In the genomic region with DNA sequence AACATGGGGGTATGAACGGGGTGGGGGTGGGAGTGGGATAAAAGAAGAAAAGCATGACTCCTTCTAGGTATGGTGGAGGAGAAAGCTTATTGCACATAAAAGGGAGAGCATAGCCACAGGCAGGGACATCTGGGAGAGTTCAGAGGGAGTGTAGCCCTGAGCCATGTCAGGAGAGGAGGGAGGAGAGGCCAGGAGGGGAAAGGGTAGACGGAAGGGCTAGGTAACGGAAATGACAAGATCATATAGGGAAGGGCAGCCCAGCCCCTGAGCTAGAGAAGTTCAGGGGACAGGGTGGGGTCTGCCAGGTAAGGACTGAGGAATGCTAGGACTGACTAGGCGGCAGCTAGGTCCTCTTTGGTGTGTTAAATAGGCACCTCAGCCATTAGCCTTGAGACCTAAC, we compare ENCODE assay signal across 24 mouse cellular contexts. TPM values are rescaled to one million over a fixed set of nuclear protein-coding genes. Genes with fewer than 3 reads are reported as not detected.
DNase-seq lines count a peak whose midpoint lies in the region; ATAC-seq and TF ChIP-seq lines count a peak whose summit lies in the region.
"Had no signal": no experiment of that assay in that cellular context is flagged by ENCODE, and none has a peak within 500 bp of the region (broad histone marks: within the 10 kb centered on the region; RNA-seq: fewer than 3 reads in every experiment).

No protein-coding gene starts in this region.

- no peaks in the 10 kb centered on the region for H3K27me3 ChIP-seq in kidney, embryonic 16.5 days (ENCODE audit: insufficient read depth, low read length)
- no peaks in the 10 kb centered on the region for H3K27me3 ChIP-seq in kidney, adult 2 months (replicated peaks; ENCODE audit: control insufficient read depth, insufficient read depth, low read length)
- H3K27me3 ChIP-seq in embryonic facial prominence, embryonic 10.5 days (replicated peaks; ENCODE audit: low read depth, poor library complexity, severe bottlenecking): peaks cover 27% of the 10 kb centered on the region
- H3K27me3 ChIP-seq in stomach, embryonic 14.5 days (ENCODE audit: control insufficient read depth, insufficient read depth, low read length): no peaks in the 10 kb centered on the region
- H3K27me3 ChIP-seq: embryonic facial prominence, embryonic 15.5 days had no signal

- no peak overlapping the region for H3K4me3 ChIP-seq in kidney, embryonic 16.5 days (ENCODE audit: low read length)
- no peak overlapping the region for H3K4me3 ChIP-seq in kidney, adult 2 months (ENCODE audit: insufficient read depth, low read depth, low read length)
- H3K4me3 ChIP-seq in embryonic facial prominence, embryonic 10.5 days: no peak overlapping the region
- H3K4me3 ChIP-seq in stomach, embryonic 14.5 days (ENCODE audit: low read depth, low read length): no peak overlapping the region
- H3K4me3 ChIP-seq: embryonic facial prominence, embryonic 15.5 days; forebrain, embryonic 13.5 days; heart, embryonic 13.5 days; liver, embryonic 12.5 days; midbrain, embryonic 15.5 days; neural tube, embryonic 15.5 days had no signal

- no peak for TF ChIP-seq CTCF in kidney, adult 2 months (conservative IDR thresholded peaks at IDR 0.05; ENCODE audit: insufficient read depth, insufficient read length, low read depth, low read length)

- H3K4me2 ChIP-seq in kidney, embryonic 16.5 days (replicated peaks; ENCODE audit: low read depth, low read length): no peak overlapping the region
- H3K4me2 ChIP-seq in stomach, embryonic 14.5 days (replicated peaks; ENCODE audit: low read depth, low read length): no peak overlapping the region
- H3K4me2 ChIP-seq: embryonic facial prominence, embryonic 15.5 days; forebrain, embryonic 13.5 days; heart, embryonic 13.5 days; liver, embryonic 12.5 days; midbrain, embryonic 15.5 days; neural tube, embryonic 15.5 days had no signal

- no peak for TF ChIP-seq POLR2A in kidney, adult 2 months (IDR thresholded peaks at IDR 0.05; ENCODE audit: low read depth, low read length)

- ATAC-seq in kidney, embryonic 16.5 days (ENCODE audit: low FRiP score, low TSS enrichment): peak; percentile 59
- peak; percentile 37; the same call in 1 of the 2 replicates for ATAC-seq in stomach, embryonic 14.5 days (ENCODE audit: insufficient number of reproducible peaks, insufficient read depth, low FRiP score, low read depth)
- ATAC-seq: CD4-positive, CD25-positive, alpha-beta regulatory T cell, adult 4 months; forebrain, embryonic 13.5 days; hindbrain, embryonic 16.5 days; liver, embryonic 12.5 days; liver, postnatal 0 days; lung, postnatal 0 days; midbrain, embryonic 15.5 days had no signal

- 38% methylated on average over 4 of the region's 4 CpGs for WGBS in kidney, embryonic 16.5 days
- WGBS in kidney, adult 2 months: 74% methylated on average over 4 of the region's 4 CpGs
- 73% methylated on average over 4 of the region's 4 CpGs for WGBS in embryonic facial prominence, embryonic 10.5 days
- WGBS in stomach, embryonic 14.5 days: 53% methylated on average over 4 of the region's 4 CpGs

- no peak overlapping the region for H3K9ac ChIP-seq in kidney, embryonic 16.5 days (replicated peaks; ENCODE audit: low read length)
- no peak overlapping the region for H3K9ac ChIP-seq in stomach, embryonic 14.5 days (replicated peaks; ENCODE audit: low read depth, low read length)
- H3K9ac ChIP-seq: embryonic facial prominence, embryonic 15.5 days; forebrain, embryonic 13.5 days; heart, embryonic 13.5 days; liver, embryonic 12.5 days; liver, postnatal 0 days; midbrain, embryonic 15.5 days; neural tube, embryonic 15.5 days had no signal

- peaks cover 35% of the 10 kb centered on the region for H3K4me1 ChIP-seq in kidney, embryonic 16.5 days (ENCODE audit: insufficient read depth, low read length)
- 0 out of 2 replicates have a peak, but pooled peaks cover 3% of the 10 kb centered on the region for H3K4me1 ChIP-seq in kidney, adult 2 months (ENCODE audit: control insufficient read depth, insufficient read depth, low read length)
- peaks cover 33% of the 10 kb centered on the region for H3K4me1 ChIP-seq in embryonic facial prominence, embryonic 10.5 days
- H3K4me1 ChIP-seq in stomach, embryonic 14.5 days (ENCODE audit: control insufficient read depth, insufficient read depth, low read length): peaks cover 14% of the 10 kb centered on the region
- H3K4me1 ChIP-seq: forebrain, embryonic 13.5 days; liver, embryonic 12.5 days; midbrain, embryonic 15.5 days; neural tube, embryonic 15.5 days had no signal

- peak overlapping the region; percentile 83 for H3K27ac ChIP-seq in kidney, embryonic 16.5 days (ENCODE audit: low read length)
- no peak overlapping the region for H3K27ac ChIP-seq in kidney, adult 2 months (ENCODE audit: insufficient read depth, low read depth, low read length)
- 0 out of 2 replicates have a peak overlapping the region, but pooled peaks have one; percentile 32 for H3K27ac ChIP-seq in embryonic facial prominence, embryonic 10.5 days (replicated peaks)
- no peak overlapping the region for H3K27ac ChIP-seq in stomach, embryonic 14.5 days (ENCODE audit: low read length)
- H3K27ac ChIP-seq: embryonic facial prominence, embryonic 15.5 days; forebrain, embryonic 13.5 days; heart, embryonic 13.5 days; liver, embryonic 12.5 days; macrophage; midbrain, embryonic 15.5 days; neural tube, embryonic 15.5 days had no signal

- H3K36me3 ChIP-seq in kidney, embryonic 16.5 days (ENCODE audit: insufficient read depth, low read length): no peaks in the 10 kb centered on the region
- H3K36me3 ChIP-seq in kidney, adult 2 months (ENCODE audit: control insufficient read depth, insufficient read depth, low read length): no peaks in the 10 kb centered on the region
- no peaks in the 10 kb centered on the region for H3K36me3 ChIP-seq in embryonic facial prominence, embryonic 10.5 days (replicated peaks)
- H3K36me3 ChIP-seq in stomach, embryonic 14.5 days (ENCODE audit: control insufficient read depth, insufficient read depth, low read length): no peaks in the 10 kb centered on the region
- H3K36me3 ChIP-seq: embryonic facial prominence, embryonic 15.5 days; heart, embryonic 13.5 days; liver, embryonic 12.5 days; midbrain, embryonic 15.5 days; neural tube, embryonic 15.5 days had no signal

- DNase-seq in kidney, adult 2 months: no peak
- peak; percentile 77 for DNase-seq in ES-CJ7 (ENCODE audit: low read depth, low spot score)
- DNase-seq in embryonic facial prominence, embryonic 10.5 days (ENCODE audit: low spot score): no peak
- DNase-seq in spleen, adult 18-20 months: no peak
- DNase-seq in right cerebral cortex, postnatal 36 days (ENCODE audit: low spot score in 2 of 2): no peak
- DNase-seq: cerebellum, adult 11-12 months; cerebellum, postnatal 10 days; gastrocnemius, postnatal 10 days; heart, postnatal 10 days; kidney, adult 11 months; liver, postnatal 0 days; right cerebral cortex, postnatal 25 days had no signal

- H3K9me3 ChIP-seq in kidney, embryonic 16.5 days (ENCODE audit: low read length): no peaks in the 10 kb centered on the region
- H3K9me3 ChIP-seq in embryonic facial prominence, embryonic 10.5 days: no peaks in the 10 kb centered on the region; the same call in 1 of the 2 replicates
- no peaks in the 10 kb centered on the region for H3K9me3 ChIP-seq in stomach, embryonic 14.5 days (ENCODE audit: control insufficient read depth, low read depth, low read length)
- H3K9me3 ChIP-seq: embryonic facial prominence, embryonic 15.5 days; forebrain, embryonic 13.5 days; heart, embryonic 13.5 days; liver, embryonic 12.5 days; midbrain, embryonic 15.5 days; neural tube, embryonic 15.5 days had no signal

RNA-seq across cellular contexts. Expression of a gene that starts 17.8 kb away (rescaled TPM):
- polyA plus RNA-seq in kidney, embryonic 16.5 days (2015; fragmentation: Nextera tagmentation; extraction: Ambion mirVana): 45.5 and 45.7 TPM in 2 replicates
- 54.4 and 78.8 TPM in 2 replicates for polyA plus RNA-seq in kidney, adult 2 months (2012; rRNA removed)
- 43.3 and 47.2 TPM in 2 replicates for polyA plus RNA-seq in embryonic facial prominence, embryonic 10.5 days (2016; fragmentation: Nextera tagmentation; extraction: Ambion mirVana)
- 74.1 and 75.8 TPM in 2 replicates for polyA plus RNA-seq in stomach, embryonic 14.5 days (2014; fragmentation: Nextera tagmentation; extraction: Ambion mirVana)
- polyA plus RNA-seq: macrophage had no signal

Comparison
In these comparisons a context has a peak if more than half of its experiments do, and no peak if none do; other contexts are left out.
1. H3K27ac ChIP-seq: peak in kidney, embryonic 16.5 days (single experiment) and embryonic facial prominence, embryonic 10.5 days (single experiment); none in kidney, adult 2 months (single experiment) and stomach, embryonic 14.5 days (single experiment).